Mouse (Mus musculus) liver, embryonic 11.5 days (tissue): ENCODE measurements around the gene Pfkfb3. TPM values are rescaled to one million over a fixed set of nuclear protein-coding genes. Genes with fewer than 3 reads are reported as not detected.

Experiments
- ATAC-seq: fragments of 200-750 bp; cut with Nextera tagmentation; replicated peaks from 2 replicates; pipeline ENCODE4 v1.8.0; 2017; ENCODE audit warnings: moderate number of reproducible peaks, mild to moderate bottlenecking, moderate TSS enrichment, moderate library complexity; ENCODE audit not compliant: low FRiP score
- DNase-seq: peaks from one replicate; pipeline ENCODE4 v3.0.0-alpha.2; 2017; ENCODE audit warnings: low spot score
- H3K27ac ChIP-seq: fragments of 300-500 bp; sonication (generic); 2 replicates; pipeline ENCODE4 v1.5.1; 2014; ENCODE audit warnings: mild to moderate bottlenecking, low read depth, low read length, control low read depth
- H3K27me3 ChIP-seq: fragments of 300-500 bp; sonication (generic); replicated peaks from 2 replicates; pipeline ENCODE4 v1.6.1; 2014; ENCODE audit warnings: low read length, mixed read lengths; ENCODE audit not compliant: control insufficient read depth, insufficient read depth
- H3K36me3 ChIP-seq: fragments of 300-500 bp; sonication (generic); 2 replicates; pipeline ENCODE4 v1.6.1; 2014; ENCODE audit warnings: mild to moderate bottlenecking, low read length, moderate library complexity, mixed read lengths; ENCODE audit not compliant: control insufficient read depth, insufficient read depth
- H3K4me1 ChIP-seq: fragments of 300-500 bp; sonication (generic); replicated peaks from 2 replicates; pipeline ENCODE4 v1.6.1; 2014; ENCODE audit warnings: low read length, mixed read lengths; ENCODE audit not compliant: control insufficient read depth, insufficient read depth
- H3K4me2 ChIP-seq: fragments of 300-500 bp; sonication (generic); 2 replicates; pipeline ENCODE4 v1.6.1; 2014; ENCODE audit warnings: mild to moderate bottlenecking, control low read depth, moderate library complexity
- H3K4me3 ChIP-seq: fragments of 300-500 bp; sonication (generic); 2 replicates; pipeline ENCODE4 v1.5.1; 2014; ENCODE audit warnings: low read depth, low read length, control low read depth
- H3K9ac ChIP-seq: fragments of 300-500 bp; sonication (generic); 2 replicates; pipeline ENCODE4 v1.6.1; 2014; ENCODE audit warnings: low read depth, low read length, control low read depth
- H3K9me3 ChIP-seq: fragments of 300-500 bp; sonication (generic); 2 replicates; pipeline ENCODE4 v1.6.1; 2016; ENCODE audit warnings: low read length, inconsistent platforms, mixed read lengths; ENCODE audit not compliant: control insufficient read depth
- WGBS: fragments of 180-500 bp; shearing (Covaris S2); extraction: QIAGEN DNeasy Blood & Tissue Kit; methylation state at CpG from one replicate; pipeline ENCODE4 v1.1.7; 2014; 5-methylcytosine and 5-hydroxymethylcytosine counted together
- polyA plus RNA-seq: library from polyadenylated mRNA; unstranded; fragments of >200 nt; fragmentation: Nextera tagmentation; extraction: Ambion mirVana; gene quantifications from 2 replicates; pipeline ENCODE4 v1.2.1, GENCODE M21; 2014

Gene Pfkfb3
- polyA plus RNA-seq, 1 experiment from 2014 or later, result 20.3 TPM

GRCm38 (mm10) chr2:11573684-11574083 lies 19.8 kb upstream of the Pfkfb3 start:
- Histone ChIP-seq H3K9ac (no peak overlapping the region), H3K4me3 (no peak overlapping the region), H3K9me3 (no peaks in the 10 kb centered on the region), H3K27ac (no peak overlapping the region), H3K4me2 (no peak overlapping the region), H3K4me1 (no peaks in the 10 kb centered on the region), H3K27me3 (no peaks in the 10 kb centered on the region), H3K36me3 (no peaks in the 10 kb centered on the region)
- no peak for ATAC-seq
- DNase-seq, result no peak
- 94% methylated on average over 1 of the region's 1 CpGs for WGBS

- Histone ChIP-seq H3K4me1 (no peaks in the 10 kb centered on the region; the same call in 1 of the 2 replicates), H3K27ac (no peak overlapping the region), H3K9ac (no peak overlapping the region), H3K9me3 (no peaks in the 10 kb centered on the region), H3K27me3 (no peaks in the 10 kb centered on the region), H3K4me3 (no peak overlapping the region), H3K36me3 (no peaks in the 10 kb centered on the region), H3K4me2 (no peak overlapping the region)
- ATAC-seq, result no peak
- no peak for DNase-seq
- 62% methylated on average over 6 of the region's 6 CpGs for WGBS
These were observed 17.2 kb upstream of the Pfkfb3 start for GRCm38 (mm10) chr2:11571004-11571535.

- no peaks in the 10 kb centered on the region for H3K9me3 ChIP-seq
- H3K4me1 ChIP-seq, result no peaks in the 10 kb centered on the region; the same call in 1 of the 2 replicates
- no peak overlapping the region for H3K27ac ChIP-seq
- H3K36me3 ChIP-seq, result no peaks in the 10 kb centered on the region
- 86% methylated on average over 7 of the region's 7 CpGs for WGBS
- no peak for DNase-seq
- ATAC-seq, result no peak
- no peak overlapping the region for H3K4me3 ChIP-seq
- H3K4me2 ChIP-seq, result no peak overlapping the region
- no peak overlapping the region for H3K9ac ChIP-seq
- H3K27me3 ChIP-seq, result no peaks in the 10 kb centered on the region
These were observed 14.6 kb upstream of the Pfkfb3 start for GRCm38 (mm10) chr2:11568471-11568870.

DNA sequence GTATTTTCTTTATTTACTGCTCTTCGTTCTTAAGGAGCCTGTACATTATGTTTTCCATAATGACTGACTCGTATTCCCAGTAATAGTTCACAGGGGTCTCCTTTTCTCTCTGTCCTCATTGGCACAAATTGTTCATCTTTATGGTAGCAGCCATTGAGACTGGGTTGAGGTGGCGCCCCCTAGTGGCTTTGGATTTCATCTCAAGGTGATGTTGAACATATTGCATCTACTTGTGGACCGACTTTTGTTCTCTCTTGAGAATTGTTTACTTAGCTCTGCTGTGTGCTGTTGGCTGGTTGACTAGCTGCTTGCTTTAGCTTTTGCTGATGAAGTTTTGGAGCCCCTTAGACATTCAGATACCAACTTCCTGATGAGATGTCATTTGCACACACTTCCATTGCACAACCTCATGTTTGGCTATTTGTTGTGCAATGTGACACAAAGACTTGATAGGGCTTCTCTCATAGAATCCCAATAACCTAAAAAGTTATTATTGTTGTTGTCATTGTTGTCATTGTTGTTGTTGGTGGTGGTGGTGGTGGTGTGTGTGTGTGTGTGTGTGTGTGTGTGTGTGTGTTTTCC lies 14.0 kb upstream of the Pfkfb3 start:
- H3K4me1 ChIP-seq, result no peaks in the 10 kb centered on the region; the same call in 1 of the 2 replicates
- WGBS, result 53% methylated on average over 4 of the region's 4 CpGs
- H3K9ac ChIP-seq, result no peak overlapping the region
- H3K4me3 ChIP-seq, result no peak overlapping the region
- DNase-seq (no peak), ATAC-seq (no peak)
- H3K27ac ChIP-seq, result no peak overlapping the region
- no peaks in the 10 kb centered on the region for H3K36me3 ChIP-seq
- H3K4me2 ChIP-seq, result no peak overlapping the region
- H3K27me3 ChIP-seq, result no peaks in the 10 kb centered on the region
- no peaks in the 10 kb centered on the region for H3K9me3 ChIP-seq

- Histone ChIP-seq H3K4me3 (no peak overlapping the region), H3K4me1 (no peaks in the 10 kb centered on the region; the same call in 1 of the 2 replicates), H3K9ac (no peak overlapping the region), H3K4me2 (no peak overlapping the region), H3K36me3 (no peaks in the 10 kb centered on the region), H3K27ac (no peak overlapping the region), H3K9me3 (no peaks in the 10 kb centered on the region), H3K27me3 (no peaks in the 10 kb centered on the region)
- no peak for DNase-seq
- no peak for ATAC-seq
- 79% methylated on average over 3 of the region's 3 CpGs for WGBS
These were observed 13.0 kb upstream of the Pfkfb3 start for GRCm38 (mm10) chr2:11566898-11567297.

GRCm38 (mm10) chr2:11566241-11566640 lies 12.4 kb upstream of the Pfkfb3 start:
- WGBS, result 33% methylated on average over 7 of the region's 7 CpGs

DNA sequence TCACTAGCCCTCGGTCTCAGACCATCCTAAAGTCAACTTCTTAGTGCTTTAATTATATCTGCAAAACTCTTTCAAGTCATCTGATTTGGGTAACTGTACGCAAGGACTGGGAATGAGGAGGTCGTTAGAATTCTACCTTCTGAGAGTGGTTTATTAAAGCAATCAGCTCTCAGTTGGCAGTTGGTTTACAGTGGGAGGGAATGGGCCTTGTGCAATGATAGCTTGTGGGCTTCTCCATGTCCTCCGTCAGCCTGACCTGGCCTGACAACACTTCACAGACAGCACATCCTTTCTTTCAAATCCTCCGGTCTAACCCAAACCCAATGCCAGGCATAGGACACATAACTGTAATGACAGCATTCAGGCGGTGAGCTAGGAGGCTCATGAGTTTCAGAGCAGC lies 10.9 kb upstream of the Pfkfb3 start:
- Histone ChIP-seq H3K4me1 (no peaks in the 10 kb centered on the region; the same call in 1 of the 2 replicates), H3K4me3 (no peak overlapping the region), H3K9ac (no peak overlapping the region), H3K36me3 (no peaks in the 10 kb centered on the region), H3K9me3 (no peaks in the 10 kb centered on the region), H3K27me3 (no peaks in the 10 kb centered on the region), H3K4me2 (no peak overlapping the region), H3K27ac (no peak overlapping the region)
- DNase-seq (no peak), ATAC-seq (no peak)
- 79% methylated on average over 6 of the region's 6 CpGs for WGBS

More at GRCm38 (mm10) chr2:11566241-11566640, 12.4 kb upstream of the Pfkfb3 start:
- H3K36me3 ChIP-seq, result no peaks in the 10 kb centered on the region
- no peak overlapping the region for H3K9ac ChIP-seq
- no peak overlapping the region for H3K4me3 ChIP-seq
- ATAC-seq, result no peak
- H3K4me1 ChIP-seq, result no peaks in the 10 kb centered on the region; the same call in 1 of the 2 replicates
- H3K9me3 ChIP-seq, result no peaks in the 10 kb centered on the region
- H3K4me2 ChIP-seq, result no peak overlapping the region
- no peak for DNase-seq
- no peak overlapping the region for H3K27ac ChIP-seq
- H3K27me3 ChIP-seq, result no peaks in the 10 kb centered on the region

DNA sequence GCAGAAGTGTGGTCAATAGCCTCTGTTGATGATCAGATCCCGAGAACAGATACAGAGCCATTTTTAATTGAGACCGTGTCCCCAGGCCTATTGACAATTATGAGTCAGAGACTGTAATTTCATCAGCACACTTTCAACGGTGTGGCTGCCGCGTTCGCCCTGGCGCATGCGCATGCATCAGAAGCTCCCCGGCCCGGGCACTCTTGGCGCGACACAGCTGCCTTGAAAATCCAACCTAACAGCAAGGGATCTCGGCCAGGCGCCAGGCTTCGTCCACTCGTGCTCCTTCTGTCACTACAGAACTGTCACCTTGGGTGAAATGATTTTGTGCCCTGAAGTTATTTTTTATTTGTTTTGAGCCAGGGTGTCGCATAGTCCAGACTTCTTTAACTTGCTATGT lies 9.4 kb upstream of the Pfkfb3 start:
- no peak for DNase-seq
- H3K9me3 ChIP-seq, result no peaks in the 10 kb centered on the region
- no peaks in the 10 kb centered on the region for H3K36me3 ChIP-seq
- H3K4me3 ChIP-seq, result no peak overlapping the region
- no peak for ATAC-seq
- WGBS, result 91% methylated on average over 17 of the region's 17 CpGs
- H3K9ac ChIP-seq, result no peak overlapping the region
- no peaks in the 10 kb centered on the region; the same call in 1 of the 2 replicates for H3K4me1 ChIP-seq
- H3K27ac ChIP-seq, result no peak overlapping the region
- H3K4me2 ChIP-seq, result no peak overlapping the region
- H3K27me3 ChIP-seq, result no peaks in the 10 kb centered on the region

DNA sequence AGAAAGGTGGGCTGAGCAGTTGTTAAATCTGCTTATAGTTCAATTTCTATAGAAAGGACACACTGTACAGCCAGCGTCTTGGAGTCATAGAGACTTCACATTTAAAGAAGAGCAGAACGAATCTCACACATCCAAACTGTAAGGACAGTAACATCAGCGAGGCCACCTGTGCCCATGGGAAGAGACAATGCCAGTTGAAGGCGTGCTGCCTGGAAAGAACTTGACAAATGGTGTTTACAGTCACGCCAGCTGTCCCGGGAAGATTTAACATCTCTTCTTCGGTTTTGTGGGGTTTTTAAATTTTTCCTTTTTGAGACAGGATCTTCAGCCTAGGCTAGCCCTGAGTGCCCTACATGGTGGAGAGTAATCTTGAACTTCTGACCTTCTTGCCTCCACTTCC lies 4.8 kb upstream of the Pfkfb3 start:
- Histone ChIP-seq H3K27me3 (0 out of 2 replicates have a peak, but pooled peaks cover 6% of the 10 kb centered on the region), H3K4me3 (no peak overlapping the region), H3K36me3 (no peaks in the 10 kb centered on the region), H3K9me3 (no peaks in the 10 kb centered on the region), H3K4me1 (no peaks in the 10 kb centered on the region), H3K4me2 (no peak overlapping the region), H3K9ac (no peak overlapping the region), H3K27ac (no peak overlapping the region)
- WGBS, result 86% methylated on average over 7 of the region's 7 CpGs
- DNase-seq (no peak), ATAC-seq (no peak)
